In the genomic region with DNA sequence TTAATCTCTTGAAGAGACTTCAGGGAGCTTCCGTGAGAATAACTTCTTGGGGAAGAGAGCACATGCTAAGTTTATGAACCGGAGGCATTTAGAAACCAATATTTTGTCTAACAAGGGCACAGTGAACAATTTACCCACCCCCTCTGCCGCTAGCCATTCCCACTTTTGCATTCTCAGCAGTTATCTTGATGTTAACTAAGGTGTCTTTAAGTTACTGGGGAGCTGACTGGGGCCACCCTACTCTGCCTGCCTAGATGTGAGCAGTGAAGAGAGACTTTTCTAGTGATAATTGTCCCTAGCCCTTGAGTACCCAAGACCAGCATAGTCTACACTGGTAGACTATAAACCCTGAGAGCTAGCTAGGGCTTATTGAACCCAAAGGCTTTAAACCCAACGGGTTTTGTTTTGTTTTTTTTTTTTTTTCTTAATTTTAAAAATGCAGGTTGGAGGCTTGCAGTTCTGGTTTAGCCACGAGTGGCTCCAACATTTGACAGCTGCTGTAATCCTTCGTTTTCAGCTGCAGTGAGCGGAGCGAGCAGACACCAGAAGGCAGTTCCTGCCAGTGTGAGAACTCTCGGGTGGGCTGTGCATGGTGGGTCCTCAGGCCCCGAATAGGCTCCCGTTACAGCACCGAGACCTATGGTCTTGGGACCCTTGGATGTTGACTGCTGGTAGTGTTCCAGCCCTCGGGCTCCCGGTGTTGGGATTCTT, we compare ENCODE assay signal across 9 mouse cellular contexts. TPM values are rescaled to one million over a fixed set of nuclear protein-coding genes. Genes with fewer than 3 reads are reported as not detected.
A peak's percentile ranks its signal among the peaks of the same experiment; 100 is the strongest.
DNase-seq lines count a peak whose midpoint lies in the region; ATAC-seq and TF ChIP-seq lines count a peak whose summit lies in the region.
"Had no signal": no experiment of that assay in that cellular context is flagged by ENCODE, and none has a peak within 500 bp of the region (broad histone marks: within the 10 kb centered on the region; RNA-seq: fewer than 3 reads in every experiment).

No protein-coding gene starts in this region.

- no peak for TF ChIP-seq EP300 in liver, postnatal 0 days (IDR thresholded peaks at IDR 0.05; ENCODE audit: low read depth)

- H3K9ac ChIP-seq in heart, embryonic 11.5 days (ENCODE audit: low read depth, low read length), result no peak overlapping the region
- peak overlapping the region; percentile 18 for H3K9ac ChIP-seq in lung, embryonic 14.5 days
- peak overlapping the region; percentile 44 for H3K9ac ChIP-seq in liver, postnatal 0 days (replicated peaks)

- WGBS in heart, embryonic 11.5 days (ENCODE audit: insufficient replicate concordance), result 64% methylated on average over 14 of the region's 14 CpGs
- WGBS in lung, embryonic 14.5 days, result 44% methylated on average over 14 of the region's 14 CpGs
- WGBS in liver, postnatal 0 days (ENCODE audit: insufficient replicate concordance), result 42% methylated on average over 14 of the region's 14 CpGs

- TF ChIP-seq CTCF in lung, embryonic 14.5 days (IDR thresholded peaks at IDR 0.05; ENCODE audit: low read depth), result no peak
- no peak for TF ChIP-seq CTCF in liver, postnatal 0 days (IDR thresholded peaks at IDR 0.05; ENCODE audit: low read depth)

- DNase-seq in heart, postnatal 36 days, result no peak
- no peak for DNase-seq in lung, embryonic 14.5 days
- DNase-seq in lung, postnatal 10 days, result no peak
- DNase-seq in liver, postnatal 0 days, result no peak
- DNase-seq in gastrocnemius, postnatal 25 days, result no peak
- DNase-seq in yolk sac, embryonic 10.5 days (ENCODE audit: low spot score), result no peak
- DNase-seq: retina, postnatal 1 day had no signal

- peaks cover 3% of the 10 kb centered on the region for H3K36me3 ChIP-seq in heart, embryonic 11.5 days (ENCODE audit: control insufficient read depth, insufficient read depth, low read length)
- H3K36me3 ChIP-seq in lung, embryonic 14.5 days (ENCODE audit: insufficient read depth), result peaks cover 7% of the 10 kb centered on the region; the same call in 1 of the 2 replicates
- peaks cover 20% of the 10 kb centered on the region for H3K36me3 ChIP-seq in liver, postnatal 0 days (replicated peaks; ENCODE audit: insufficient read depth, low read length)

- H3K27me3 ChIP-seq in heart, embryonic 11.5 days (ENCODE audit: control insufficient read depth, insufficient read depth, low read length), result no peaks in the 10 kb centered on the region
- H3K27me3 ChIP-seq in lung, embryonic 14.5 days (ENCODE audit: insufficient read depth, low read length), result no peaks in the 10 kb centered on the region
- no peaks in the 10 kb centered on the region for H3K27me3 ChIP-seq in liver, postnatal 0 days (ENCODE audit: insufficient read depth, low read length)

- H3K4me1 ChIP-seq in heart, embryonic 11.5 days (ENCODE audit: control insufficient read depth, insufficient read depth, low read length), result peaks cover 36% of the 10 kb centered on the region
- H3K4me1 ChIP-seq in lung, embryonic 14.5 days (ENCODE audit: insufficient read depth), result peaks cover 15% of the 10 kb centered on the region
- peaks cover 68% of the 10 kb centered on the region for H3K4me1 ChIP-seq in liver, postnatal 0 days (ENCODE audit: insufficient read depth)

- peak overlapping the region; percentile 54 for H3K4me2 ChIP-seq in heart, embryonic 11.5 days
- H3K4me2 ChIP-seq in lung, embryonic 14.5 days, result peak overlapping the region; percentile 54
- peak overlapping the region; percentile 71 for H3K4me2 ChIP-seq in liver, postnatal 0 days (ENCODE audit: low read depth, low read length)

- H3K4me3 ChIP-seq in heart, embryonic 11.5 days (ENCODE audit: low read depth, low read length), result no peak overlapping the region
- peak overlapping the region; percentile 9; the same call in 1 of the 2 replicates for H3K4me3 ChIP-seq in lung, embryonic 14.5 days (ENCODE audit: low read depth, low read length)
- H3K4me3 ChIP-seq in liver, postnatal 0 days (ENCODE audit: low read depth, low read length), result peak overlapping the region; percentile 38

- peak overlapping the region; percentile 76 for H3K27ac ChIP-seq in heart, embryonic 11.5 days (ENCODE audit: low read depth, low read length)
- H3K27ac ChIP-seq in lung, embryonic 14.5 days (ENCODE audit: low read depth), result peak overlapping the region; percentile 78; the same call in 1 of the 2 replicates
- H3K27ac ChIP-seq in liver, postnatal 0 days (ENCODE audit: low read depth), result peak overlapping the region; percentile 89

- peaks cover 6% of the 10 kb centered on the region for H3K9me3 ChIP-seq in heart, embryonic 11.5 days (replicated peaks; ENCODE audit: control insufficient read depth, low read length)
- no peaks in the 10 kb centered on the region for H3K9me3 ChIP-seq in lung, embryonic 14.5 days (ENCODE audit: low read depth, low read length)
- H3K9me3 ChIP-seq in liver, postnatal 0 days (ENCODE audit: low read length), result no peaks in the 10 kb centered on the region

- intact Hi-C loops in heart, postnatal 36 days (cut with DNase I), result no loop called here

- no peak for ATAC-seq in heart, embryonic 11.5 days (replicated peaks; ENCODE audit: insufficient number of reproducible peaks, low FRiP score, low TSS enrichment)
- peak; percentile 18; the same call in 1 of the 2 replicates for ATAC-seq in lung, embryonic 14.5 days (ENCODE audit: insufficient read depth)
- ATAC-seq in erythroid progenitor cell, adult 5-6 weeks (replicated peaks; ENCODE audit: low FRiP score, poor library complexity, severe bottlenecking), result peak; percentile 32; the same call in 1 of the 2 replicates
- no peak for ATAC-seq in liver, postnatal 0 days

RNA-seq across cellular contexts. Expression of gene Usp25, which starts 14.6 kb away (rescaled TPM):
- polyA plus RNA-seq in heart, embryonic 11.5 days (2014; fragmentation: Nextera tagmentation; extraction: Ambion mirVana), result 29.4 and 29.9 TPM in 2 replicates
- total RNA-seq in heart, postnatal 36 days (2021), result 10 to 100 TPM; 68.3 to 81.6 TPM
- polyA plus RNA-seq in lung, embryonic 14.5 days (2014; fragmentation: Nextera tagmentation; extraction: Ambion mirVana), result 25.8 and 26.4 TPM in 2 replicates
- 239 and 274 TPM in 2 replicates for total RNA-seq in erythroid progenitor cell, adult 5-6 weeks (2015; ENCODE audit: low replicate concordance)
- 281 and 398 TPM in 2 replicates for total RNA-seq in erythroid progenitor cell, adult 5-6 weeks (2017; ENCODE audit: low replicate concordance)
- 22.8 and 23.4 TPM in 2 replicates for polyA plus RNA-seq in liver, postnatal 0 days (2015; fragmentation: Nextera tagmentation; extraction: Ambion mirVana)
- total RNA-seq in gastrocnemius, postnatal 25 days (2021), result 10 to 100 TPM; 75.0 to 88.3 TPM

Comparison
In these comparisons a context has a peak if more than half of its experiments do, and no peak if none do; other contexts are left out.
1. ATAC-seq: peak in lung, embryonic 14.5 days (single experiment) and erythroid progenitor cell, adult 5-6 weeks (single experiment); none in heart, embryonic 11.5 days (single experiment) and liver, postnatal 0 days (single experiment).
2. Peak in every context shown above with its lines, with median percentiles within 50 percentile points of each other: H3K27ac ChIP-seq and H3K4me2 ChIP-seq.